Mouse (Mus musculus): Measurements from ENCODE around the gene Cluap1. TPM values are rescaled to one million over a fixed set of nuclear protein-coding genes. Genes with fewer than 3 reads are reported as not detected.

Gene Cluap1
- 6.1 and 6.2 TPM in 2 replicates for polyA plus RNA-seq (2012; rRNA removed)

DNA sequence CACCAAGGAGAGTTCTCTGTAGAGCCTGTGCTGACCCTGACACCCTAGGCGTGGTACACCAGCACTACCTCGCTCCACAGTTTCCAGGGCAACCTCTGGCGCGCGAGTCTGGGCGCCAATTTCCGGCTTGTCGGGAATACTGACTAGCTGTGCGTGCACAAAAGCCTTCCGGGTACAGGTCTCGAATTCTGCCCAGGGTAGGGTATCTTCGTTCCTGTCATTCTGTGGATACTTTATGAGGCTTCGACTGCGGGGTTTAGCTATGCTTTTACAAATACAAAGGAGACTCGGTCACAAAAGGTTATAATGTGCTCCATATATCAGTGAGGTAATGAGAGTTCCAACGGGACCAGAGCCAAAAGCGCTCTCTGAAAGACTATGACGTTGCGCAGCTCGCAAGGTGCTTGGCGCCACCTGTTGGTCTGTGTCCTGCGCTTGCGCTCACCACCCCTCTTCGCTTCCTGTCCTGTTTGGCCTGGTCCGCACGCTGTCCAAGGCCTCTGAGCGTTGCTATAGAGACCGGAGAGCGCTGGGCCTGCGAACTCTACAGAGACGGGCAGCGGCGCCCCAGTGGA is at the start of gene Cluap1, which contains the start of gene 1700037C18Rik:
Cluap1 (plus strand) TSS at position 265 of the 575 bp plus-strand sequence.
1700037C18Rik (minus strand) TSS at position 153 of the 575 bp plus-strand sequence.

DNA sequence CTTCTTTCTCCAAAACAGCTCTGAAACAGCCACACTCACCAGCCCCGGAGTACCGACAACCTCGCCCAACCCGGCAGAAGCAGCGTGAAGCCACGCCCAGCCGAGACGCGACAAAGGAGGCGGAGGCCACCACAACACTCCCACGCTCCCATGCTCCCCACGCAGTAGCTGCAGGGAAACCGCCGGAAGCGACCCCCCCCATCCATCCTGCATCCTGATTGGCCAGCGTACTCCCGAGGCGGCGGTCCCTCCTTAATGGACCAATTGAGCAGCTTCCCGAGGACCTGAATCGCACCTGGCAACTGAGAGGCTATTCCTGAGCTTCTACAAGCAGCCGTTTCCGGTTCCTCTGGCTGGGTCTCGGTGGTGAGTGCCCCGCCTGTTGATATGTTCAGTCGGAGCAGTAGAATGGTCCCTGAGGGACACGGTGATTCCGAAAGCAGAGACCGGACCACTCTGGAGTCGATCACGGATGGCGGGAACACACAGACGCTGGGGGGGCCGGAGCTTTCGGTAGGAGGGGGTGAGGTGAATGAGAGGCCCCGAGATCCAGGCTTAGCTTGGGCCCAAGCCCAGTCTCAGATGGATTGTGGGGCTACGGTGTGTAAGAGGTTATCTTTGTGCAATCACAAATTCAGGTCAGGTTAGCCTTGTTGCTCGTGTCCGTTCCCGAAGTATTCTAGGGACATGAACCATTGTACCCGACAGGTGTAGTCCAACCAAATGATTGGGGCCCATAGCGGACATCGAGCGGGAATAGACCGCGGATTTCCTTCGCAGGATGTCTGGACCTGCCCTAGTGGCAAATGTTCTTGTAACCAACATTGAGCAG is 36.2 kb upstream of the Cluap1 start, which contains the start of gene Naa60:
Naa60 (plus strand) TSS at position 160 of the 832 bp plus-strand sequence.

DNA sequence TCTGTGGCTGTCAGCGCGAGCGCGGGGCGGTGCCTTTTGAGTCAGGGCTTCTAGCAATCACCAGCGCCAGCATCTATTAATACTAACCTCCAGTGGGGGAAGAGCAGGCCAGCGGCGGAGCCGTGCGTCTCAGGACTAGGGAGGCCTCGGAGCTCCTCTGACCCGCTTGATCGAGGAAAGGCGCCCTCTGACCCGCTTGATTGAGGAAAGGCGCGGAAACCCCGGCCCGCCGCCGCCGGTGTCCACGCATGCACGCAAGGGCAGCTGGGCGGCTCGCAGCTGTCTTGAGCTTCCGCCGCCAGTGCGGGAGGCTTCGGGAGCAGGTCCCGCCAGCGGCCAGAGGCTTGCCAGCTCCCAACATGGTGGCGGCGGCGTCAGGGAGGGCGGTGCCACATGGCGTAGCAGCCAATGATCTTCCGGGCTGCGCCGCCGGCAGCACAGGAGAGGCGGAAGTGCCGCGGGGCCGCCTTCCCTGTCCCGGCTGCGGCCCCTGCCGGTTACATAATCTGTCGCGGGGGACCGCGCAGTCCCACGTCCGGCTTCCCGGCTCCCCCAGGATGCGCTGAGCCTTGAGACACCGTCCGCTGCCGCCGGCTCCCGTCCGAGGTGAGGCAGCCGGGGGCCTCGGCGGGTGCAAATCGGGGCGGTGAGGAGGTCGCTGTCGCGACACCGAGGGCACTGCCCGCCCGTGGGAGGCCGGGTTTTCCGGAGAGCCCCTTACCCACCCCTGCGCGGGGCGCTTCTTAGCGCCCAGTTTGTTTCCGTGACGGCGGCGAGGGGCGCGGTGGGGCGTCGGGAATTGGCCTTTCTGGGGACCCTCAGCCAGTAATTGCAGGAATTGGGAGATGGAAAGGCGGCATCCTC is 24.2 kb upstream of the Cluap1 start, which contains the start of the genes Zfp597 and Gm20695:
Zfp597 (minus strand) TSS at position 361 of the 864 bp plus-strand sequence.
Gm20695 (plus strand) TSS at position 448 of the 864 bp plus-strand sequence.

DNA sequence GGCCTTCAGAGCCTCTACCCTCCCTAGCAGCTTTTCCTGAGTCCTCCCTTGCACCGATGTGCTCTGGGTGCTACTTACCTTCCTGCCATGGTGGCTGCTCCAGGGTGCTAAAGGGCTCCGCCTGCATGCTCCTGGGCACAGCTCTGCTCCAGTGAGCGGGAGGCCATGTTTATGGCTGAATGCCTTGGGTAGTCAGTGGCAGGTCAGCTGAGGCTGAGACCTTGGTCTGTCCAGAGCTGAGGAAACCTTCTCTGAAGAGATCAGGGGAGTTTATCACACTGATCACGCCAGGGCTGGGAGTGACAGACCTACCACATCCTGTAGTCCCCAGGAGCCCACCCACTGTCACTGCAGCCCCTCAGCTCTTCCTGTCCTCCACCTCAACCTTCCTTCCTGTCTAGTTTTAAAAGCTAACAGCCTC is 67.7 kb downstream of the Cluap1 start, which contains the start of gene Nlrc3:
Nlrc3 (minus strand) TSS at position 382 of the 421 bp plus-strand sequence.

Other genes starting within 250 kb of the Cluap1 start
- 0.24 and 0.29 TPM in 2 replicates for gene Mefv, start 190.7 kb upstream of the Cluap1 start, polyA plus RNA-seq (2012; rRNA removed)
- gene Zfp263, start 164.7 kb upstream of the Cluap1 start, polyA plus RNA-seq (2012; rRNA removed) = 4.3 and 5.1 TPM in 2 replicates
- not detected in 2 replicates for gene Olfr15, start 77.9 kb upstream of the Cluap1 start, polyA plus RNA-seq (2012; rRNA removed)
- 0.28 and 0.32 TPM in 2 replicates for gene Zfp174, start 61.5 kb upstream of the Cluap1 start, polyA plus RNA-seq (2012; rRNA removed)
- 12.9 and 17.1 TPM in 2 replicates for gene Naa60, start 36.4 kb upstream of the Cluap1 start, polyA plus RNA-seq (2012; rRNA removed)
- gene Zfp597, start 24.2 kb upstream of the Cluap1 start, polyA plus RNA-seq (2012; rRNA removed) = 2.5 and 2.6 TPM in 2 replicates
- 0.09 and 0.13 TPM in 2 replicates for gene Gm20695, start 24.2 kb upstream of the Cluap1 start, polyA plus RNA-seq (2012; rRNA removed)
- 1.2 and 1.3 TPM in 2 replicates for gene 1700037C18Rik, start 112 bp upstream of the Cluap1 start, polyA plus RNA-seq (2012; rRNA removed)
- gene Nlrc3, start 67.8 kb downstream of the Cluap1 start, polyA plus RNA-seq (2012; rRNA removed) = 0.28 and 0.35 TPM in 2 replicates
- 13.4 and 16.8 TPM in 2 replicates for gene Slx4, start 95.0 kb downstream of the Cluap1 start, polyA plus RNA-seq (2012; rRNA removed)
- gene Dnase1, start 128.1 kb downstream of the Cluap1 start, polyA plus RNA-seq (2012; rRNA removed) = 0.02 and 0.03 TPM in 2 replicates
- gene Trap1, start 169.0 kb downstream of the Cluap1 start, polyA plus RNA-seq (2012; rRNA removed) = 62.5 and 67.7 TPM in 2 replicates

Data from liver, embryonic 14 days (tissue).